Mouse (Mus musculus) lung, postnatal 0 days (tissue): Measurements from ENCODE around the gene 0610030E20Rik. TPM values are rescaled to one million over a fixed set of nuclear protein-coding genes. Genes with fewer than 3 reads are reported as not detected.
A peak's percentile ranks its signal among the peaks of the same experiment; 100 is the strongest.

Source experiments
- ATAC-seq: fragments of 200-750 bp; cut with Nextera tagmentation; 2 replicates; pipeline ENCODE4 v1.8.0; 2017; ENCODE audit warnings: moderate library complexity
- DNase-seq: peaks from one replicate; pipeline ENCODE4 v3.0.0-alpha.2; 2016; ENCODE audit warnings: low spot score
- H3K27ac ChIP-seq: fragments of 300-500 bp; sonication (generic); 2 replicates; pipeline ENCODE4 v1.5.1; 2014; ENCODE audit warnings: antibody characterized with exemption, mild to moderate bottlenecking, low read length, mixed read lengths
- H3K27me3 ChIP-seq: fragments of 300-500 bp; sonication (generic); replicated peaks from 2 replicates; pipeline ENCODE4 v1.6.1; 2014; ENCODE audit warnings: low read length, mixed read lengths; ENCODE audit not compliant: insufficient read depth
- H3K36me3 ChIP-seq: fragments of 300-500 bp; sonication (generic); 2 replicates; pipeline ENCODE4 v1.6.1; 2014; ENCODE audit warnings: low read length, mixed read lengths; ENCODE audit not compliant: insufficient read depth
- H3K4me1 ChIP-seq: fragments of 300-500 bp; sonication (generic); 2 replicates; pipeline ENCODE4 v1.6.1; 2014; ENCODE audit warnings: antibody characterized with exemption, low read depth, low read length, mixed read lengths; ENCODE audit not compliant: insufficient read depth
- H3K4me2 ChIP-seq: fragments of 300-500 bp; sonication (generic); replicated peaks from 2 replicates; pipeline ENCODE4 v1.6.1; 2014; ENCODE audit warnings: low read depth, mild to moderate bottlenecking, low read length, moderate library complexity, mixed read lengths
- H3K4me3 ChIP-seq: fragments of 300-500 bp; sonication (generic); 2 replicates; pipeline ENCODE4 v1.5.1; 2014; ENCODE audit warnings: low read depth, low read length
- H3K9ac ChIP-seq: fragments of 300-500 bp; sonication (generic); replicated peaks from 2 replicates; pipeline ENCODE4 v1.6.1; 2014; ENCODE audit warnings: low read depth, mild to moderate bottlenecking
- H3K9me3 ChIP-seq: fragments of 300-500 bp; sonication (generic); 2 replicates; pipeline ENCODE4 v1.6.1; 2016; ENCODE audit warnings: low read length, mixed read lengths
- CTCF ChIP-seq: IDR thresholded peaks from 2 replicates; pipeline ENCODE4 v1.5.1; 2016; ENCODE audit warnings: antibody characterized with exemption, mild to moderate bottlenecking
- EP300 ChIP-seq: IDR thresholded peaks from 2 replicates; pipeline ENCODE4 v1.6.1; 2016; ENCODE audit warnings: antibody characterized with exemption, mild to moderate bottlenecking, control low read depth
- WGBS: fragments of 180-500 bp; shearing (Covaris S2); extraction: QIAGEN DNeasy Blood & Tissue Kit; methylation state at CpG from one replicate; pipeline ENCODE4 v1.1.7; 2014; 5-methylcytosine and 5-hydroxymethylcytosine counted together
- polyA plus RNA-seq: library from polyadenylated mRNA; unstranded; fragments of >200 nt; fragmentation: Nextera tagmentation; extraction: Ambion mirVana; gene quantifications from 2 replicates; pipeline ENCODE4 v1.2.1, GENCODE M21; 2015

0610030E20Rik gene
- polyA plus RNA-seq, 1 experiment from 2014 or later: 23.0 TPM

DNA sequence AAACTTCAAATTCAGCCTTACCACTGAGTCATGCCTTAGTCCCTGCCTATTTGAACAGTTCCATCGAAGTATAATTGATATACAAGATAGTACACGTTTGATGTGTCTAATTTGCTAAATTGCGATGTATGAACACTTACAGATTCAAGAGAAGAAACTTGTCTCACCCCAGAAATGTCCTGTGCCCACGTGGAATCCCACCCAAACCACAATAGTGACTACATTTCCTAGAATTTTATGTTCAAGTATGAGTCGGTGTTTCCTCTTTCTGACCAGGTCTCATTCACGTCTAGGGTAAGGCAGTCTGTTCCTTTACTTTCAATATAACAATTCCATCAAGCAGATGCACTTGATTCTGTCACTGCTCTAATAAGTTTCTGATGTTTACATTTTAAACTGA is 1.5 kb upstream of the 0610030E20Rik start:
- no peak overlapping the region for H3K27ac ChIP-seq
- H3K4me3 ChIP-seq: no peak overlapping the region
- TF ChIP-seq EP300 (no peak), CTCF (no peak)
- H3K4me1 ChIP-seq: peaks cover 10% of the 10 kb centered on the region; the same call in 1 of the 2 replicates
- H3K27me3 ChIP-seq: no peaks in the 10 kb centered on the region
- 46% methylated on average over 6 of the region's 6 CpGs for WGBS
- H3K4me2 ChIP-seq: no peak overlapping the region; the same call in 1 of the 2 replicates
- H3K9ac ChIP-seq: no peak overlapping the region
- ATAC-seq (no peak), DNase-seq (no peak)
- no peaks in the 10 kb centered on the region for H3K36me3 ChIP-seq
- no peaks in the 10 kb centered on the region for H3K9me3 ChIP-seq

DNA sequence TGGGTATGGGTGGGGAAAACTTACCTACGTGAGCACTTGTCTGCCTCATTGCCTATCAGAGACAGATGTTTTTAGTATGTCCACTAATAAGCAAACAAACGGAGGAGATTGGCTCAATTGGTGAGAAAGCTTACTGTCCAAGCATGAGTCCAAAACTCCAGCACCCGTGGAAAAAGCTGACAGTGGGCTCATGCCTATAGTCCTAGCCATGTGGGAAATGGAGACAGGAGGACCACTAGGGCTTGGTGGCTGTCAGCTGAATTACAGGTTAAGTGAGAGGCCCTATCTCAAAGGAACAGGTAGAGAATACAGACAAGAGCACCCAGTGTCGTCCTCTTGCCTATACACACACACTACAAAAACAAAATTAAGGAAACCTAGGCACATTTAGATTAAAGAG is 856 bp upstream of the 0610030E20Rik start:
- 74% methylated on average over 4 of the region's 4 CpGs for WGBS
- H3K4me1 ChIP-seq: peaks cover 10% of the 10 kb centered on the region; the same call in 1 of the 2 replicates

DNA sequence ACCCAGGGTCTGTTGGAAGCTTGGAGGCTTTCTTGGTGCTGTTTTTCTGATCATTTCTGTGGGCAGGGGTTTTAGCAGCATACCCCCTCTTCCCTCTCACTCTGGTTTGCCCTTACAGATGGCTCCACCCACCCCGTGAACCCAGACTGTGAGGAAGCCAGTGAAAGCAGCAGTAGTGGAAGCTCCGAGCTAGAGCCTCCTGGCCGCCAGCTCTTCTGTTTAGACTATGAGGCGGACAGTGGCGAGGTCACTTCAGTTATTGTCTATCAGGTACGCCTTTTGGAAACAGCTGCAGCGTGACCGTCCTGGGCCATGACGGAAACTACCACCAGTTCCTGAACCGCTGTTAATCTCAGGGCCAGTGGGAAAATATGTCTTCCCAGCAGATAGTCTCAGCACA is 1.3 kb downstream of the 0610030E20Rik start:
- peaks cover 14% of the 10 kb centered on the region; the same call in 1 of the 2 replicates for H3K4me1 ChIP-seq
- no peak for ATAC-seq
- H3K9ac ChIP-seq: no peak overlapping the region
- no peaks in the 10 kb centered on the region for H3K27me3 ChIP-seq
- H3K27ac ChIP-seq: peak overlapping the region; percentile 92; the same call in 1 of the 2 replicates
- 52% methylated on average over 10 of the region's 10 CpGs for WGBS
- no peak overlapping the region for H3K4me3 ChIP-seq
- H3K9me3 ChIP-seq: no peaks in the 10 kb centered on the region
- DNase-seq: no peak
- TF ChIP-seq CTCF (no peak), EP300 (no peak)
- H3K4me2 ChIP-seq: peak overlapping the region; percentile 86; the same call in 1 of the 2 replicates
- H3K36me3 ChIP-seq: no peaks in the 10 kb centered on the region

More for the DNA sequence above, 856 bp upstream of the 0610030E20Rik start:
- no peak overlapping the region for H3K9ac ChIP-seq
- no peak for TF ChIP-seq EP300
- 0 out of 2 replicates have a peak, but pooled peaks have one; percentile 8 for TF ChIP-seq CTCF
- ATAC-seq (no peak), DNase-seq (no peak)
- H3K4me2 ChIP-seq: no peak overlapping the region
- no peaks in the 10 kb centered on the region for H3K27me3 ChIP-seq
- no peak overlapping the region for H3K27ac ChIP-seq
- H3K36me3 ChIP-seq: no peaks in the 10 kb centered on the region
- H3K4me3 ChIP-seq: no peak overlapping the region
- H3K9me3 ChIP-seq: no peaks in the 10 kb centered on the region

DNA sequence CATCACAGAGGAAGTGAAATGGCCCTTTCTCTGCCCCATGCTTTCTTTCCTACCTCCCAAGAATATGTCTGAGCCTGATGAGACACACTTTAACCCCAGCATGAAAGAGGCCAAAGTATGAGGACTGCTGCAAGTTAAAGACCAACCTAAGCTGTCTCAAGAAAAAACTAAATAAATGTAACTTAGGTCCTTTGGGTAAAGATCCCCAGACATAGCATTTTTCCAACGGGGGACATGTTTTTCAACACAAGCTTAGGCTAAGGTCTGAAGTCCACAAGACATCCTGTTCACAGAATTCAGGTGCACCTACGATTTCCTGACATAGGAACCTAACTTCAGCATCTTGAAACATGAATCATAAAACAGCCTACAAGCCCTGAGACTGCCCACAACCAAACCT is 3.1 kb downstream of the 0610030E20Rik start:
- Histone ChIP-seq H3K27me3 (no peaks in the 10 kb centered on the region), H3K36me3 (no peaks in the 10 kb centered on the region), H3K4me3 (no peak overlapping the region), H3K27ac (no peak overlapping the region), H3K9ac (no peak overlapping the region), H3K9me3 (no peaks in the 10 kb centered on the region), H3K4me2 (no peak overlapping the region), H3K4me1 (peaks cover 22% of the 10 kb centered on the region)
- no peak for TF ChIP-seq CTCF
- TF ChIP-seq EP300: no peak
- 83% methylated on average over 2 of the region's 2 CpGs for WGBS
- DNase-seq (no peak), ATAC-seq (no peak)

DNA sequence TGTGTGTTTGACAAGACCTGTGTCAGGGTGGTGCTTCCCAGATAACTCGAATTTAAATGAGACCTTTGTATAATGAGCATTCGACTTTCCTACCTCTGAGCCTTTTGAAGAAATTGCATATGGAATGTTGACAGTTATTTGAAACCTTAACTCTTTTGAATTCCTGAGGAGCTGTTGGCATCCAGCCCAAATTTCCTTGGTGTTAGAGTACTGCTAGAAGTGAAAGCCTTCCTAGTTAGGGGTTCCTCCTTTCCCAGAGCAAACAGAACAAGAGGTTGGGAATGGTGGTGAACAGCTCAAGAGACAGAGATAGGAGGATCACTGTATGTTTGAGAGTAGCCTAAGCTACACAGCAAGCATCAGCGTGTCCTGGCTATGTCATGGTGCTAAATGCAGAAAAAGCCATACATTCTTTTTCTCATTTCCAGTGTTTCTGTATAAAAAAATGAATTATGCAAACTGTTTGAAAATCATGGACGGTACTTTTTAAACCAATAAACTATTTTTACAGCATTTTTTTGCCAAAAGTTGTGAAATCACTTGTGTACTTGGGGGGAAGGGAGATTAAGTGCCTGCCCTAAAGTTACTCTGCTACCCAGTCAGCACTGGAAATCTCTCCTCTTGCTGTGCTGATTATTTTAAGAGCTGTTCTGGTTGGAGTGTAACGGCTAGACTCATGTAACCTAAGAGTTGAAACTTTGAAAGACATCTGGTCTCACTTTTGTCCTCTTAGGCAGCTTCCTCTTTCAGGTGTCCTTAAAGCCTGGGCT is 5.7 kb downstream of the 0610030E20Rik start:
- peak overlapping the region; percentile 72 for H3K27ac ChIP-seq
- peak; percentile 89 for DNase-seq
- H3K4me3 ChIP-seq: no peak overlapping the region
- H3K27me3 ChIP-seq: no peaks in the 10 kb centered on the region
- ATAC-seq: 0 out of 2 replicates have a peak, but pooled peaks have one; percentile 20
- H3K9ac ChIP-seq: no peak overlapping the region
- 26% methylated on average over 5 of the region's 5 CpGs for WGBS
- peak overlapping the region; percentile 3 for H3K4me2 ChIP-seq
- TF ChIP-seq EP300 (peak; percentile 60), CTCF (no peak)
- peaks cover 24% of the 10 kb centered on the region for H3K4me1 ChIP-seq
- no peaks in the 10 kb centered on the region for H3K9me3 ChIP-seq
- no peaks in the 10 kb centered on the region for H3K36me3 ChIP-seq

DNA sequence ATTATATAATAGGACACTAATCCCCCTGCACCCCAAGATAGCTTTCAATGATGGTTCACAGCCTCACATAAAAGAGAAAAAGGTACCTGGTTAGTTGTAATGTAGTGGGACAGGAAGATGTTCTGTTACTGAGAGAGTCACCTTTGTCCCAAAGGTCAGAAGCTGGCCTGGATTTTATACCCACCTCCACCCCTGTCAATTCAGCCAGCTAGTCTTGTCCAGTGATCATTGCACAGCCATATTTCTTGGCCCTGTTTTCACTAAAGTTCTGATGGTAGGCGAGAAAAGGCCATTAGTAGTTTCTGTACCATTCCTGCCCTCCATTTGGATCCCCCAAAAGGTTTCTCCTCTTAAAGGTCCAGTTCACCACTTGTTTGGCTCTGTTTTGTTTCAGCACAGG is 6.9 kb downstream of the 0610030E20Rik start:
- no peak overlapping the region; the same call in 1 of the 2 replicates for H3K4me2 ChIP-seq
- peak overlapping the region; percentile 72 for H3K27ac ChIP-seq
- no peak for DNase-seq
- TF ChIP-seq CTCF: no peak
- no peak for TF ChIP-seq EP300
- peaks cover 8% of the 10 kb centered on the region; the same call in 1 of the 2 replicates for H3K36me3 ChIP-seq
- H3K4me1 ChIP-seq: peaks cover 21% of the 10 kb centered on the region
- H3K9ac ChIP-seq: no peak overlapping the region
- ATAC-seq: no peak
- no peak overlapping the region for H3K4me3 ChIP-seq
- no peaks in the 10 kb centered on the region for H3K27me3 ChIP-seq
- H3K9me3 ChIP-seq: no peaks in the 10 kb centered on the region
- WGBS: 86% methylated on average over 1 of the region's 1 CpGs
